In genomic region chr9:88438237-88438554, GRCm38 (mm10) we compare ENCODE assay signal across 8 mouse cellular contexts. TPM values are rescaled to one million over a fixed set of nuclear protein-coding genes. Genes with fewer than 3 reads are reported as not detected.
A peak's percentile ranks its signal among the peaks of the same experiment; 100 is the strongest.
DNase-seq lines count a peak whose midpoint lies in the region; ATAC-seq and TF ChIP-seq lines count a peak whose summit lies in the region.

No protein-coding gene starts in this region.

- no peak for TF ChIP-seq CTCF in CH12.LX (conservative IDR thresholded peaks at IDR 0.05 in 1 of 2, IDR thresholded peaks at IDR 0.05 in 1 of 2; ENCODE audit: low read depth in 2 of 2, low read length in 2 of 2)

- in situ Hi-C loops in CH12.LX (cut with MboI; ENCODE audit: low pct_ligation_motif_present, low pct_unique_long_range_greater_than_20kb, low sequenced_read_pairs), result no loop called here

- H3K9ac ChIP-seq in heart, embryonic 13.5 days, result peak overlapping the region; percentile 93
- H3K9ac ChIP-seq in CH12.LX (ENCODE audit: insufficient read depth, low read depth), result peak overlapping the region; percentile 75; the same call in 1 of the 2 replicates
- peak overlapping the region; percentile 74 for H3K9ac ChIP-seq in limb, embryonic 15.5 days
- peak overlapping the region; percentile 70 for H3K9ac ChIP-seq in stomach, embryonic 15.5 days

- H3K36me3 ChIP-seq in heart, embryonic 13.5 days, result peaks cover 12% of the 10 kb centered on the region
- peaks cover 2 to 10% of the 10 kb centered on the region in 2 experiments for H3K36me3 ChIP-seq in CH12.LX (replicated peaks in 1 of 2; ENCODE audit: control insufficient read depth in 1 of 2, insufficient read depth in 1 of 2, low read length in 1 of 2)
- peaks cover 2% of the 10 kb centered on the region for H3K36me3 ChIP-seq in erythroblast, embryonic 14.5 days (ENCODE audit: control insufficient read depth)
- H3K36me3 ChIP-seq in limb, embryonic 15.5 days, result no peaks in the 10 kb centered on the region
- H3K36me3 ChIP-seq in stomach, embryonic 15.5 days, result no peaks in the 10 kb centered on the region

- no peak for TF ChIP-seq RAD21 in CH12.LX (IDR thresholded peaks at IDR 0.05; ENCODE audit: low read depth, low read length)

- peaks cover 22% of the 10 kb centered on the region for H3K4me1 ChIP-seq in heart, embryonic 13.5 days
- peaks cover 2 to 24% of the 10 kb centered on the region in 2 experiments; a peak in 3 of 4 replicates for H3K4me1 ChIP-seq in CH12.LX (ENCODE audit: control insufficient read depth in 1 of 2, insufficient read depth in 2 of 2)
- peaks cover 37% of the 10 kb centered on the region for H3K4me1 ChIP-seq in erythroblast, embryonic 14.5 days (ENCODE audit: control insufficient read depth)
- 0 out of 2 replicates have a peak, but pooled peaks cover 4% of the 10 kb centered on the region for H3K4me1 ChIP-seq in limb, embryonic 15.5 days
- H3K4me1 ChIP-seq in stomach, embryonic 15.5 days, result no peaks in the 10 kb centered on the region; the same call in 1 of the 2 replicates

- H3K79me2 ChIP-seq in CH12.LX (replicated peaks; ENCODE audit: control insufficient read depth, extremely low read depth, insufficient read depth, poor library complexity, severe bottlenecking), result 0 out of 2 replicates have a peak, but pooled peaks cover 3% of the 10 kb centered on the region

- ATAC-seq in heart, embryonic 13.5 days (ENCODE audit: extremely low read depth, insufficient number of reproducible peaks, low FRiP score, low TSS enrichment), result no peak
- ATAC-seq in limb, embryonic 15.5 days (ENCODE audit: insufficient number of reproducible peaks, low FRiP score, low TSS enrichment, low read depth), result no peak; the same call in 1 of the 2 replicates
- ATAC-seq in stomach, embryonic 15.5 days (ENCODE audit: insufficient read depth, low FRiP score, low read depth), result peak; percentile 7; the same call in 1 of the 2 replicates

- WGBS in heart, embryonic 13.5 days, result 2% methylated on average over 15 of the region's 15 CpGs
- WGBS in limb, embryonic 15.5 days, result 1% methylated on average over 15 of the region's 15 CpGs
- WGBS in stomach, embryonic 15.5 days, result 1% methylated on average over 15 of the region's 15 CpGs

- H3K27ac ChIP-seq in heart, embryonic 13.5 days (replicated peaks), result peak overlapping the region; percentile 96
- peak overlapping the region; percentile 58 for H3K27ac ChIP-seq in CH12.LX (ENCODE audit: insufficient read depth, low read depth)
- peak overlapping the region; percentile 89 for H3K27ac ChIP-seq in limb, embryonic 15.5 days
- peak overlapping the region; percentile 94 for H3K27ac ChIP-seq in stomach, embryonic 15.5 days

- dilution Hi-C loops in CH12.LX (cut with MboI; ENCODE audit: extremely low pct_ligation_motif_present, extremely low pct_unique_long_range_greater_than_20kb, low sequenced_read_pairs), result no loop called here

- TF ChIP-seq POLR2A in CH12.LX (IDR thresholded peaks at IDR 0.05; ENCODE audit: low read depth, low read length), result no peak

- H3K9me3 ChIP-seq in heart, embryonic 13.5 days, result no peaks in the 10 kb centered on the region
- no peaks in the 10 kb centered on the region for H3K9me3 ChIP-seq in CH12.LX (replicated peaks; ENCODE audit: low read length)
- no peaks in the 10 kb centered on the region for H3K9me3 ChIP-seq in erythroblast, embryonic 14.5 days (ENCODE audit: control insufficient read depth, low read length)
- no peaks in the 10 kb centered on the region for H3K9me3 ChIP-seq in limb, embryonic 15.5 days
- H3K9me3 ChIP-seq in stomach, embryonic 15.5 days, result no peaks in the 10 kb centered on the region

- no peaks in the 10 kb centered on the region for H3K27me3 ChIP-seq in heart, embryonic 13.5 days (replicated peaks)
- H3K27me3 ChIP-seq in CH12.LX (replicated peaks), result no peaks in the 10 kb centered on the region
- no peaks in the 10 kb centered on the region for H3K27me3 ChIP-seq in erythroblast, embryonic 14.5 days (ENCODE audit: control insufficient read depth)
- no peaks in the 10 kb centered on the region for H3K27me3 ChIP-seq in limb, embryonic 15.5 days
- H3K27me3 ChIP-seq in stomach, embryonic 15.5 days (replicated peaks), result no peaks in the 10 kb centered on the region

- H3K4me2 ChIP-seq in heart, embryonic 13.5 days, result peak overlapping the region; percentile 84
- H3K4me2 ChIP-seq in CH12.LX (ENCODE audit: insufficient read depth, low read depth, poor library complexity, severe bottlenecking), result peak overlapping the region; percentile 58
- peak overlapping the region; percentile 85 for H3K4me2 ChIP-seq in limb, embryonic 15.5 days
- peak overlapping the region; percentile 75 for H3K4me2 ChIP-seq in stomach, embryonic 15.5 days

- no peak for TF ChIP-seq EP300 in CH12.LX (IDR thresholded peaks at IDR 0.05; ENCODE audit: low read length)

- DNase-seq in heart, adult 8-10 months (ENCODE audit: low spot score), result no peak
- DNase-seq in CH12.LX (ENCODE audit: extremely low read depth), result peak; percentile 27
- DNase-seq in spleen, adult 18-20 months, result no peak
- no peak for DNase-seq in layer of hippocampus, adult 9-11 months

- H3K4me3 ChIP-seq in heart, embryonic 13.5 days, result peak overlapping the region; percentile 88
- H3K4me3 ChIP-seq in CH12.LX (replicated peaks in 1 of 3; ENCODE audit: low read depth in 2 of 3, low read length in 2 of 3, poor library complexity in 1 of 3), result peak overlapping the region; percentile 69 to 78 (median 72)
- peak overlapping the region; percentile 100 for H3K4me3 ChIP-seq in erythroblast, embryonic 14.5 days (replicated peaks)
- H3K4me3 ChIP-seq in limb, embryonic 15.5 days, result peak overlapping the region; percentile 78
- peak overlapping the region; percentile 73 for H3K4me3 ChIP-seq in stomach, embryonic 15.5 days (replicated peaks)

TF ChIP-seq in CH12.LX, 34 proteins besides CTCF, POLR2A, EP300 and RAD21:
- no peak for TF ChIP-seq RCOR1 (conservative IDR thresholded peaks at IDR 0.05; ENCODE audit: low read depth, low read length)
- no peak for TF ChIP-seq SMC3 (IDR thresholded peaks at IDR 0.05; ENCODE audit: low read depth, low read length)
- TF ChIP-seq CHD1 (IDR thresholded peaks at IDR 0.05; ENCODE audit: low read depth, low read length), result no peak
- no peak for TF ChIP-seq IRF4 (IDR thresholded peaks at IDR 0.05; ENCODE audit: low read depth, low read length)
- no peak for TF ChIP-seq MYC (IDR thresholded peaks at IDR 0.05; ENCODE audit: low read depth, low read length)
- TF ChIP-seq KAT2A (IDR thresholded peaks at IDR 0.05; ENCODE audit: insufficient replicate concordance, low read length), result no peak
- no peak for TF ChIP-seq MEF2A (IDR thresholded peaks at IDR 0.05; ENCODE audit: borderline replicate concordance, low read depth, low read length)
- no peak for TF ChIP-seq CHD2 (IDR thresholded peaks at IDR 0.05; ENCODE audit: low read length)
- TF ChIP-seq ZNF384 (IDR thresholded peaks at IDR 0.05; ENCODE audit: low read depth, low read length), result no peak
- TF ChIP-seq ETS1 (conservative IDR thresholded peaks at IDR 0.05; ENCODE audit: low read depth, low read length), result no peak
- TF ChIP-seq E2F4 (IDR thresholded peaks at IDR 0.05; ENCODE audit: insufficient replicate concordance, low read depth, low read length), result no peak
- TF ChIP-seq MAFK (IDR thresholded peaks at IDR 0.05; ENCODE audit: insufficient replicate concordance, low read length), result no peak
- no peak for TF ChIP-seq MAZ (IDR thresholded peaks at IDR 0.05; ENCODE audit: low read depth, low read length)
- TF ChIP-seq ZMIZ1 (IDR thresholded peaks at IDR 0.05; ENCODE audit: low read depth, low read length), result no peak
- no peak for TF ChIP-seq BHLHE40 (IDR thresholded peaks at IDR 0.05; ENCODE audit: low read depth, low read length)
- no peak for TF ChIP-seq ZC3H11A (IDR thresholded peaks at IDR 0.05; ENCODE audit: low read depth, low read length)

RNA-seq across cellular contexts. Expression of gene Snx14, which starts 0.6 kb away (rescaled TPM):
- polyA plus RNA-seq in heart, embryonic 13.5 days (2015; fragmentation: Nextera tagmentation; extraction: Ambion mirVana), result 24.9 and 26.8 TPM in 2 replicates
- 10 to 100 TPM; 20.4 to 25.8 (median 21.8) TPM for total RNA-seq in heart, adult 8-10 months (2022)
- total RNA-seq in CH12.LX (2012; rRNA removed) (8.0 and 8.7 TPM in 2 replicates), CH12.LX (2014; rRNA removed) (13.9 and 17.4 TPM in 2 replicates)
- 10.0 and 10.6 TPM in 2 replicates for polyA plus RNA-seq in CH12.LX (2012; ENCODE audit: insufficient read length, low read depth)
- polyA plus RNA-seq in erythroblast, embryonic 14.5 days (2012), result 0.10 and 0.13 TPM in 2 replicates
- 27.8 and 28.7 TPM in 2 replicates for polyA plus RNA-seq in limb, embryonic 15.5 days (2015; fragmentation: Nextera tagmentation; extraction: Ambion mirVana)
- polyA plus RNA-seq in stomach, embryonic 15.5 days (2015; fragmentation: Nextera tagmentation; extraction: Ambion mirVana), result 29.4 and 34.2 TPM in 2 replicates

RNA-seq across cellular contexts. Expression of gene Gm20537, which starts 18.2 kb away (rescaled TPM):
- polyA plus RNA-seq in heart, embryonic 13.5 days (2015; fragmentation: Nextera tagmentation; extraction: Ambion mirVana), result 0.47 and 0.97 TPM in 2 replicates
- total RNA-seq in heart, adult 8-10 months (2022), result 1 to 10 TPM in 1 of 4 experiments, under 1 TPM in 1, not detected in 2; 0.50 to 1.3 TPM
- total RNA-seq in CH12.LX (2012; rRNA removed) (0.67 TPM in 1 of 2 replicates, not detected in the other), CH12.LX (2014; rRNA removed) (not detected in 2 replicates)
- polyA plus RNA-seq in CH12.LX (2012; ENCODE audit: insufficient read length, low read depth), result 3.9 and 9.4 TPM in 2 replicates
- polyA plus RNA-seq in erythroblast, embryonic 14.5 days (2012), result not detected in 2 replicates
- 0.61 TPM in 1 of 2 replicates, not detected in the other for polyA plus RNA-seq in limb, embryonic 15.5 days (2015; fragmentation: Nextera tagmentation; extraction: Ambion mirVana)
- 0.37 and 0.65 TPM in 2 replicates for polyA plus RNA-seq in stomach, embryonic 15.5 days (2015; fragmentation: Nextera tagmentation; extraction: Ambion mirVana)

RNA-seq across cellular contexts. Expression of gene Syncrip, which starts 44.2 kb away (rescaled TPM):
- polyA plus RNA-seq in heart, embryonic 13.5 days (2015; fragmentation: Nextera tagmentation; extraction: Ambion mirVana), result 51.9 and 53.3 TPM in 2 replicates
- 10 to 100 TPM; 52.1 to 62.3 (median 56.1) TPM for total RNA-seq in heart, adult 8-10 months (2022)
- total RNA-seq in CH12.LX (2012; rRNA removed) (102 and 141 TPM in 2 replicates), CH12.LX (2014; rRNA removed) (227 and 267 TPM in 2 replicates)
- 213 and 267 TPM in 2 replicates for polyA plus RNA-seq in CH12.LX (2012; ENCODE audit: insufficient read length, low read depth)
- 3.0 and 3.8 TPM in 2 replicates for polyA plus RNA-seq in erythroblast, embryonic 14.5 days (2012)
- polyA plus RNA-seq in limb, embryonic 15.5 days (2015; fragmentation: Nextera tagmentation; extraction: Ambion mirVana), result 94.5 and 95.0 TPM in 2 replicates
- polyA plus RNA-seq in stomach, embryonic 15.5 days (2015; fragmentation: Nextera tagmentation; extraction: Ambion mirVana), result 88.7 and 93.1 TPM in 2 replicates

Comparison
In these comparisons a context has a peak if more than half of its experiments do, and no peak if none do; other contexts are left out.
1. RNA of gene Syncrip, which starts 44.2 kb away (polyA plus RNA-seq): 213 to 267 TPM in CH12.LX, 94.5 to 95.0 TPM in limb, embryonic 15.5 days, 88.7 to 93.1 TPM in stomach, embryonic 15.5 days and 51.9 to 53.3 TPM in heart, embryonic 13.5 days; 3.0 to 3.8 TPM in erythroblast, embryonic 14.5 days; every median in the first group is over 10 times any median in the second.
2. Peak in every context shown above with its lines, with median percentiles within 50 percentile points of each other: H3K27ac ChIP-seq, H3K4me2 ChIP-seq, H3K4me3 ChIP-seq and H3K9ac ChIP-seq.